Mouse (Mus musculus): ENCODE data around the gene Ift74.

GRCm38 (mm10) chr4:94572677-94573076, 41.6 kb upstream of the Ift74 start:
- no peak for TF ChIP-seq CTCF (IDR thresholded peaks at IDR 0.05; ENCODE audit: extremely low read depth, insufficient read depth, low read length)
- no peak for TF ChIP-seq POLR2A (IDR thresholded peaks at IDR 0.05; ENCODE audit: extremely low read depth, insufficient read depth, low read length)

Data from cortical plate, adult 2 months (tissue).